Mouse (Mus musculus) spleen, postnatal 14 days (tissue): ENCODE measurements at regions not wholly inside any gene's neighbourhood (a gene's known extent, or its start where the extent isn't known, plus 50 kb on each side); places are given as distances from the start of the nearest gene placed in this dataset.

Source experiments
- DNase-seq, 2 experiments: peaks; one replicate each; pipeline ENCODE4 v3.0.0; 2021 to 2022; ENCODE audit warnings: low spot score in 2 of 2

GRCm38 (mm10) chr13:73405720-73406629 is 61.0 kb upstream of the Lpcat1 start:
- DNase-seq: no peak

- no peak for DNase-seq
Measured at GRCm38 (mm10) chr13:73400921-73401320, 66.1 kb upstream of the Lpcat1 start.

GRCm38 (mm10) chr13:73397033-73397432 is 68.7 kb upstream of the Ndufs6 start:
- DNase-seq: no peak

- DNase-seq: no peak
Measured at GRCm38 (mm10) chr13:73395856-73396255, 67.5 kb upstream of the Ndufs6 start.

GRCm38 (mm10) chr13:73389051-73389450 is 60.7 kb upstream of the Ndufs6 start:
- DNase-seq: no peak

GRCm38 (mm10) chr13:73383585-73383984 is 55.2 kb upstream of the Ndufs6 start:
- peak in 1 of 2 experiments; percentile 36 for DNase-seq
